In genomic region chr2:167629665-167630209, GRCm38 (mm10) we compare ENCODE assay signal across 7 mouse cellular contexts. TPM values are rescaled to one million over a fixed set of nuclear protein-coding genes. Genes with fewer than 3 reads are reported as not detected.
DNase-seq lines count a peak whose midpoint lies in the region; ATAC-seq and TF ChIP-seq lines count a peak whose summit lies in the region.

No protein-coding gene starts in this region.

- H3K27me3 ChIP-seq in lung, embryonic 14.5 days (ENCODE audit: insufficient read depth, low read length), result no peaks in the 10 kb centered on the region
- H3K27me3 ChIP-seq in forebrain, embryonic 15.5 days, result no peaks in the 10 kb centered on the region
- no peaks in the 10 kb centered on the region for H3K27me3 ChIP-seq in limb, embryonic 13.5 days
- no peaks in the 10 kb centered on the region for H3K27me3 ChIP-seq in neural tube, embryonic 14.5 days (ENCODE audit: control insufficient read depth, insufficient read depth, low read length)

- TF ChIP-seq CTCF in lung, embryonic 14.5 days (IDR thresholded peaks at IDR 0.05; ENCODE audit: low read depth), result no peak

- 71% methylated on average over 11 of the region's 11 CpGs for WGBS in lung, embryonic 14.5 days
- 72% methylated on average over 11 of the region's 11 CpGs for WGBS in forebrain, embryonic 15.5 days
- 81% methylated on average over 11 of the region's 11 CpGs for WGBS in limb, embryonic 13.5 days
- 77% methylated on average over 11 of the region's 11 CpGs for WGBS in neural tube, embryonic 14.5 days

- H3K9me3 ChIP-seq in lung, embryonic 14.5 days (ENCODE audit: low read depth, low read length), result no peaks in the 10 kb centered on the region
- H3K9me3 ChIP-seq in forebrain, embryonic 15.5 days, result no peaks in the 10 kb centered on the region
- H3K9me3 ChIP-seq in limb, embryonic 13.5 days, result no peaks in the 10 kb centered on the region
- H3K9me3 ChIP-seq in neural tube, embryonic 14.5 days (ENCODE audit: control insufficient read depth, low read length), result no peaks in the 10 kb centered on the region

- H3K36me3 ChIP-seq in lung, embryonic 14.5 days (ENCODE audit: insufficient read depth), result peaks cover 30% of the 10 kb centered on the region
- H3K36me3 ChIP-seq in forebrain, embryonic 15.5 days, result no peaks in the 10 kb centered on the region
- H3K36me3 ChIP-seq in limb, embryonic 13.5 days, result peaks cover 27% of the 10 kb centered on the region
- no peaks in the 10 kb centered on the region for H3K36me3 ChIP-seq in neural tube, embryonic 14.5 days (ENCODE audit: control insufficient read depth, insufficient read depth, low read length)

- ATAC-seq in lung, embryonic 14.5 days (ENCODE audit: insufficient read depth), result no peak
- no peak for ATAC-seq in forebrain, embryonic 15.5 days (replicated peaks)
- ATAC-seq in limb, embryonic 13.5 days (ENCODE audit: low FRiP score, low read depth), result no peak
- ATAC-seq in neural tube, embryonic 14.5 days (ENCODE audit: low read depth), result no peak

- DNase-seq in lung, embryonic 14.5 days, result no peak
- no peak for DNase-seq in lung, postnatal 36 days
- DNase-seq in urinary bladder, postnatal 14 days (ENCODE audit: low spot score), result no peak
- no peak for DNase-seq in Muller cell, postnatal 12 days (ENCODE audit: inconsistent ontology term)

- H3K27ac ChIP-seq in lung, embryonic 14.5 days (ENCODE audit: low read depth), result peak overlapping the region; percentile 56
- H3K27ac ChIP-seq in forebrain, embryonic 15.5 days (replicated peaks), result no peak overlapping the region
- H3K27ac ChIP-seq in limb, embryonic 13.5 days, result peak overlapping the region; percentile 35; the same call in 1 of the 2 replicates
- no peak overlapping the region for H3K27ac ChIP-seq in neural tube, embryonic 14.5 days (ENCODE audit: low read depth, low read length)

- peak overlapping the region; percentile 85 for H3K4me3 ChIP-seq in lung, embryonic 14.5 days (ENCODE audit: low read depth, low read length)
- peak overlapping the region; percentile 81; the same call in 1 of the 2 replicates for H3K4me3 ChIP-seq in forebrain, embryonic 15.5 days
- peak overlapping the region; percentile 89 for H3K4me3 ChIP-seq in limb, embryonic 13.5 days
- H3K4me3 ChIP-seq in neural tube, embryonic 14.5 days (ENCODE audit: low read depth, low read length), result no peak overlapping the region

- peak overlapping the region; percentile 84 for H3K4me2 ChIP-seq in lung, embryonic 14.5 days
- no peak overlapping the region for H3K4me2 ChIP-seq in forebrain, embryonic 15.5 days (replicated peaks)
- peak overlapping the region; percentile 87 for H3K4me2 ChIP-seq in limb, embryonic 13.5 days (replicated peaks)
- peak overlapping the region; percentile 8; the same call in 1 of the 2 replicates for H3K4me2 ChIP-seq in neural tube, embryonic 14.5 days (ENCODE audit: low read depth, low read length)

- peaks cover 18% of the 10 kb centered on the region; the same call in 1 of the 2 replicates for H3K4me1 ChIP-seq in lung, embryonic 14.5 days (ENCODE audit: insufficient read depth)
- H3K4me1 ChIP-seq in forebrain, embryonic 15.5 days, result peaks cover 54% of the 10 kb centered on the region
- H3K4me1 ChIP-seq in limb, embryonic 13.5 days, result peaks cover 47% of the 10 kb centered on the region
- H3K4me1 ChIP-seq in neural tube, embryonic 14.5 days (ENCODE audit: control insufficient read depth, insufficient read depth, low read length), result peaks cover 30% of the 10 kb centered on the region

- H3K9ac ChIP-seq in lung, embryonic 14.5 days, result peak overlapping the region; percentile 86
- H3K9ac ChIP-seq in forebrain, embryonic 15.5 days (replicated peaks), result no peak overlapping the region
- H3K9ac ChIP-seq in limb, embryonic 13.5 days, result peak overlapping the region; percentile 94
- H3K9ac ChIP-seq in neural tube, embryonic 14.5 days (replicated peaks; ENCODE audit: low read depth, low read length), result no peak overlapping the region

RNA-seq across cellular contexts. Expression of gene Ube2v1, which starts 2.2 kb away (rescaled TPM):
- polyA plus RNA-seq in lung, embryonic 14.5 days (2014; fragmentation: Nextera tagmentation; extraction: Ambion mirVana), result 275 and 293 TPM in 2 replicates
- 267 and 269 TPM in 2 replicates for polyA plus RNA-seq in forebrain, embryonic 15.5 days (2015; fragmentation: Nextera tagmentation; extraction: Ambion mirVana)
- 268 and 284 TPM in 2 replicates for polyA plus RNA-seq in limb, embryonic 13.5 days (2015; fragmentation: Nextera tagmentation; extraction: Ambion mirVana)
- polyA plus RNA-seq in neural tube, embryonic 14.5 days (2014; fragmentation: Nextera tagmentation; extraction: Ambion mirVana), result 291 and 304 TPM in 2 replicates

RNA-seq across cellular contexts. Expression of gene Gm20431, which starts 31.6 kb away (rescaled TPM):
- 10.0 and 12.3 TPM in 2 replicates for polyA plus RNA-seq in lung, embryonic 14.5 days (2014; fragmentation: Nextera tagmentation; extraction: Ambion mirVana)
- polyA plus RNA-seq in forebrain, embryonic 15.5 days (2015; fragmentation: Nextera tagmentation; extraction: Ambion mirVana), result 8.6 and 12.3 TPM in 2 replicates
- polyA plus RNA-seq in limb, embryonic 13.5 days (2015; fragmentation: Nextera tagmentation; extraction: Ambion mirVana), result 6.2 and 11.2 TPM in 2 replicates
- 10.7 and 12.5 TPM in 2 replicates for polyA plus RNA-seq in neural tube, embryonic 14.5 days (2014; fragmentation: Nextera tagmentation; extraction: Ambion mirVana)

RNA-seq across cellular contexts. Expression of gene Cebpb, which starts 59.0 kb away (rescaled TPM):
- polyA plus RNA-seq in lung, embryonic 14.5 days (2014; fragmentation: Nextera tagmentation; extraction: Ambion mirVana), result 73.4 and 77.4 TPM in 2 replicates
- polyA plus RNA-seq in forebrain, embryonic 15.5 days (2015; fragmentation: Nextera tagmentation; extraction: Ambion mirVana), result 1.6 and 1.8 TPM in 2 replicates
- 2.3 and 3.4 TPM in 2 replicates for polyA plus RNA-seq in limb, embryonic 13.5 days (2015; fragmentation: Nextera tagmentation; extraction: Ambion mirVana)
- 1.1 and 1.3 TPM in 2 replicates for polyA plus RNA-seq in neural tube, embryonic 14.5 days (2014; fragmentation: Nextera tagmentation; extraction: Ambion mirVana)

RNA-seq across cellular contexts. Expression of gene Tmem189, which starts 59.9 kb away (rescaled TPM):
- 41.6 and 43.3 TPM in 2 replicates for polyA plus RNA-seq in lung, embryonic 14.5 days (2014; fragmentation: Nextera tagmentation; extraction: Ambion mirVana)
- 30.1 and 31.5 TPM in 2 replicates for polyA plus RNA-seq in forebrain, embryonic 15.5 days (2015; fragmentation: Nextera tagmentation; extraction: Ambion mirVana)
- 35.7 and 40.1 TPM in 2 replicates for polyA plus RNA-seq in limb, embryonic 13.5 days (2015; fragmentation: Nextera tagmentation; extraction: Ambion mirVana)
- polyA plus RNA-seq in neural tube, embryonic 14.5 days (2014; fragmentation: Nextera tagmentation; extraction: Ambion mirVana), result 35.1 and 35.9 TPM in 2 replicates

Comparison
In these comparisons a context has a peak if more than half of its experiments do, and no peak if none do; other contexts are left out.
1. H3K27ac ChIP-seq: peak in lung, embryonic 14.5 days (single experiment) and limb, embryonic 13.5 days (single experiment); none in forebrain, embryonic 15.5 days (single experiment) and neural tube, embryonic 14.5 days (single experiment).
2. H3K9ac ChIP-seq: peak in lung, embryonic 14.5 days (single experiment) and limb, embryonic 13.5 days (single experiment); none in forebrain, embryonic 15.5 days (single experiment) and neural tube, embryonic 14.5 days (single experiment).
3. RNA of gene Cebpb, which starts 59.0 kb away (polyA plus RNA-seq): 73.4 to 77.4 TPM in lung, embryonic 14.5 days; 2.3 to 3.4 TPM in limb, embryonic 13.5 days, 1.6 to 1.8 TPM in forebrain, embryonic 15.5 days and 1.1 to 1.3 TPM in neural tube, embryonic 14.5 days; every median in the first group is over 10 times any median in the second.